Mouse (Mus musculus) cerebellum, adult 2 months (tissue): Measurements from ENCODE around the gene Ncbp2.

Source experiments
- CTCF ChIP-seq: fragments of 200-500 bp; IDR thresholded peaks from 2 replicates; pipeline ENCODE4 v1.5.1; 2011; ENCODE audit warnings: low read depth, mild to moderate bottlenecking, control low read depth, low read length, moderate library complexity, borderline replicate concordance; ENCODE audit not compliant: insufficient read depth
- POLR2A ChIP-seq: fragments of 200-500 bp; IDR thresholded peaks from 2 replicates; pipeline ENCODE4 v1.6.1; 2011; ENCODE audit warnings: low read length, control low read depth, borderline replicate concordance; ENCODE audit not compliant: insufficient read depth

GRCm38 (mm10) chr16:31906896-31907295, 41.4 kb upstream of the Ncbp2 start:
- TF ChIP-seq POLR2A (no peak), CTCF (no peak)
